Mouse (Mus musculus) forebrain, embryonic 14.5 days (tissue): ENCODE data around the gene Bcl6. TPM values are rescaled to one million over a fixed set of nuclear protein-coding genes. Genes with fewer than 3 reads are reported as not detected.

Experiments
- ATAC-seq: fragments of 200-750 bp; cut with Nextera tagmentation; 2 replicates; pipeline ENCODE4 v1.8.0; 2017; ENCODE audit warnings: mild to moderate bottlenecking, moderate library complexity
- DNase-seq: peaks from one replicate; pipeline ENCODE4 v3.0.0-alpha.2; 2015; ENCODE audit warnings: low spot score
- H3K27ac ChIP-seq: fragments of 300-500 bp; sonication (generic); 2 replicates; pipeline ENCODE4 v1.5.1; 2014; ENCODE audit warnings: low read depth, mild to moderate bottlenecking, control low read depth, low read length, moderate library complexity
- H3K27me3 ChIP-seq: fragments of 300-500 bp; sonication (generic); replicated peaks from 2 replicates; pipeline ENCODE4 v1.6.1; 2014; ENCODE audit warnings: low read length, control low read depth, mixed read lengths; ENCODE audit not compliant: control insufficient read depth, insufficient read depth
- H3K36me3 ChIP-seq: fragments of 300-500 bp; sonication (generic); 2 replicates; pipeline ENCODE4 v1.6.1; 2014; ENCODE audit warnings: low read length, control low read depth; ENCODE audit not compliant: control insufficient read depth, insufficient read depth
- H3K4me1 ChIP-seq: fragments of 300-500 bp; sonication (generic); 2 replicates; pipeline ENCODE4 v1.6.1; 2014; ENCODE audit warnings: antibody characterized with exemption, low read length, control low read depth; ENCODE audit not compliant: control insufficient read depth, insufficient read depth
- H3K4me2 ChIP-seq: fragments of 300-500 bp; sonication (generic); 2 replicates; pipeline ENCODE4 v1.6.1; 2014; ENCODE audit warnings: mild to moderate bottlenecking, control low read depth, low read length
- H3K4me3 ChIP-seq: fragments of 300-500 bp; sonication (generic); 2 replicates; pipeline ENCODE4 v1.5.1; 2014; ENCODE audit warnings: low read depth, low read length, control low read depth
- H3K9ac ChIP-seq: fragments of 300-500 bp; sonication (generic); 2 replicates; pipeline ENCODE4 v1.6.1; 2014; ENCODE audit warnings: mild to moderate bottlenecking, low read length, control low read depth, moderate library complexity
- H3K9me3 ChIP-seq: fragments of 300-500 bp; sonication (generic); replicated peaks from 2 replicates; pipeline ENCODE4 v1.6.1; 2016; ENCODE audit warnings: low read length, control low read depth, mixed read lengths; ENCODE audit not compliant: control insufficient read depth
- WGBS: fragments of 180-500 bp; shearing (Covaris S2); extraction: QIAGEN DNeasy Blood & Tissue Kit; methylation state at CpG from one replicate; pipeline ENCODE4 v1.1.7; 2014; 5-methylcytosine and 5-hydroxymethylcytosine counted together
- polyA plus RNA-seq: library from polyadenylated mRNA; unstranded; fragments of >200 nt; fragmentation: Nextera tagmentation; extraction: Ambion mirVana; gene quantifications from 2 replicates; pipeline ENCODE4 v1.2.1, GENCODE M21; 2014

Bcl6 gene
- polyA plus RNA-seq, 1 experiment from 2014 or later = 1.3 TPM

DNA sequence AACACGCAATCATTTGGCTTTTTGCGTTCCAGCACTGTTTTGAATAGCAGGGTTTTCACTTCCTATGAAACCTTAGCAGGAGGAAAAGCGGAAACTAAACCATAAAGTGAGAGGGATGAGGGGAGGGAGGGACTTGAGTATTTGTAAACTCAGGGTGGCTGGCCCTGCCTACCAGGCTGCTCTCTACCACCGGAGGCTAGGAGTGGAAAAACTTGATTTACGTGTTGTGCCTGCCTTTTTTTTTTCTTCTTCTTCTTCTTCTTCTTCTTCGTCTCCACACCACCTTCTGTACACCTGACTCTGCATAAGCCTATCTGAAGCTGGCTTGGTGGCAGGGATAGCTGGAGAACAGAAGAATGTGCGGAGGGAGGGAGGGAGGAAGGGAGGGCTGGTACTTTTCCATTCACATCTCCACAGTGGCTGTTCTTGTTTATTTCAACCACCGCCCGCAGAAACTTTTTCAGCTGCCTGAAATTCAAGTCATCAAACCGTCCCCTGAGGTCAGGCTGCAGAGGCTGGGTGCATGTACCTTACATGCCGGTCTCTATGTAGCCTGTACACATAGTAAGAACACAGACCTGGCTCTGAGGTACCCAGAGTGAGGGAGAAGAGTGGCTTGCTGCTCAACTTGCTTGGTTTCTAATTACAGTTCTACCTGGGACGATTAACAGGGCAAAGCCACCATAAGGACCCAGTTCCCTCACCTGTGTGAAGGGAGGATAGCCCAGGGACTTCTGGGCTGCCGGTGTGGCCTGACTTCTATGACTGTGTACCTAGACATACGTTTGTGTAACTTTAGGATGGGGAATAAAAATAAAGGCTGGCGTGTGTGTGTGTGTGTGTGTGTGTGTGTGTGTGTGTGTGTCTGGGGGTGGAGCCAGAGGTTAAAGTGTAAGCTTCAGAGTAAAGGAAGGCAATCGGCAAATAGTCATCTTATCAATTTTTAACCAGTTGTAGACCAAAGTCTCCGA lies 5.0 kb upstream of the Bcl6 start:
- WGBS = 66% methylated on average over 17 of the region's 17 CpGs
- Histone ChIP-seq H3K27ac (no peak overlapping the region), H3K4me2 (no peak overlapping the region), H3K27me3 (no peaks in the 10 kb centered on the region), H3K36me3 (no peaks in the 10 kb centered on the region), H3K9me3 (no peaks in the 10 kb centered on the region), H3K9ac (no peak overlapping the region), H3K4me1 (peaks cover 10% of the 10 kb centered on the region; the same call in 1 of the 2 replicates), H3K4me3 (no peak overlapping the region)
- DNase-seq = no peak
- ATAC-seq = no peak

DNA sequence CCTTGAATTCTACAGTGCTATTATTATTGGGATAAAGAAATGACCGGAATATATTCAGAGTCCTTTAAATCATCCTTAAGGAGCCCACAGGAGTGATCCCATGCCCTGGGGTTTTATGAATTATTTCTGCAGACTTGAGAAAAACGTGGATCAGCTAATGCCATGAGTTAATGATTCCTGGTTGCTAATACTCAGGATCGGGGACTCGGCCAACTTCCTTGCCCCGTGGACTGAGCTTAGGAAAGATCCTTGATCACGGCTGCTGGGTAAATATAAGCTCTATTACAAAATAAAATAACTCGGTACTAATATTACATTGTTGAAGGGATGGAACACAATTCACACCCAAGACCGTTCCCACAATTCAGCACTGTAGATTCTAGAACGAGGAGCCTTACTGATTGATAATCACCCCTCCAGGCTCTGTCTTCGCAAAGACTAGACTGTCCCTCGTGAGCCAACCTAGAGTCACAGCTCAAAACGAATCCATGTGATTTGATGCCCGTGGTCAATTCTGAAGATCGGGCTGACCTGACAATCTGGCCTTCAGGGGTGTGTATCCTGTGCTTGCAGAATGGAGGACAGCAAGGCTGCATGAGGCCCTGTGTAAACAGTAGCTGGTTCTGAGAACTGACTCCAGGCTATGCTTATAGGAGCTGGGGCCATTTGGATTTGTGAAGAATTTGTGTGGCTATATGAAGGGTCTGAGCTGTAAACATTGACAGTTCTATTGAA lies 3.4 kb upstream of the Bcl6 start:
- no peaks in the 10 kb centered on the region for H3K9me3 ChIP-seq
- no peak for ATAC-seq

DNA sequence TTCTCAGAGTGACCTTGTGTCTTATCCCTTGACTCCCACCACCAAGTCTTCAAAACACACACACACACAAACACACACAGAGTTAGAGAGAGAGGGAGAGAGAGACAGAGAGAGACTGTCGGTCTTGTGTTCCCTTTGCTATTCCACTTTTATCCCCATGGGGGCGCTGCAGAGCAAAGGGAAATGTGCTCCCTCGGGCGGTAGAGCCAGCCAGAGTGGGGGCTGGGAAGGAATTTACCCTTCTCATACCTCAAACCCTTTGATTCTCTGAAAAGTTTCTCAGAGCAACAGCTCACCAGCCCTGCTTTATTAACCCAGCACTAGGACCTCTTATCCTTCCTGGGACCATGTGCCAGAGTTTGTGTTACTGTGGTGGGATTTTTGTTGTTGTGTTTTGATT lies 2.5 kb upstream of the Bcl6 start:
- peak; percentile 86 for DNase-seq
- Histone ChIP-seq H3K27ac (no peak overlapping the region), H3K27me3 (no peaks in the 10 kb centered on the region), H3K4me3 (peak overlapping the region; percentile 72; the same call in 1 of the 2 replicates), H3K9me3 (no peaks in the 10 kb centered on the region), H3K4me1 (peaks cover 13% of the 10 kb centered on the region; the same call in 1 of the 2 replicates), H3K9ac (no peak overlapping the region), H3K36me3 (no peaks in the 10 kb centered on the region), H3K4me2 (peak overlapping the region; percentile 88; the same call in 1 of the 2 replicates)
- 1% methylated on average over 4 of the region's 4 CpGs for WGBS
- ATAC-seq = no peak

More for the DNA sequence above, 3.4 kb upstream of the Bcl6 start:
- Histone ChIP-seq H3K27me3 (no peaks in the 10 kb centered on the region), H3K4me3 (no peak overlapping the region), H3K36me3 (no peaks in the 10 kb centered on the region), H3K9ac (no peak overlapping the region), H3K4me1 (peaks cover 10% of the 10 kb centered on the region; the same call in 1 of the 2 replicates), H3K27ac (no peak overlapping the region), H3K4me2 (no peak overlapping the region)
- 88% methylated on average over 14 of the region's 14 CpGs for WGBS
- no peak for DNase-seq

DNA sequence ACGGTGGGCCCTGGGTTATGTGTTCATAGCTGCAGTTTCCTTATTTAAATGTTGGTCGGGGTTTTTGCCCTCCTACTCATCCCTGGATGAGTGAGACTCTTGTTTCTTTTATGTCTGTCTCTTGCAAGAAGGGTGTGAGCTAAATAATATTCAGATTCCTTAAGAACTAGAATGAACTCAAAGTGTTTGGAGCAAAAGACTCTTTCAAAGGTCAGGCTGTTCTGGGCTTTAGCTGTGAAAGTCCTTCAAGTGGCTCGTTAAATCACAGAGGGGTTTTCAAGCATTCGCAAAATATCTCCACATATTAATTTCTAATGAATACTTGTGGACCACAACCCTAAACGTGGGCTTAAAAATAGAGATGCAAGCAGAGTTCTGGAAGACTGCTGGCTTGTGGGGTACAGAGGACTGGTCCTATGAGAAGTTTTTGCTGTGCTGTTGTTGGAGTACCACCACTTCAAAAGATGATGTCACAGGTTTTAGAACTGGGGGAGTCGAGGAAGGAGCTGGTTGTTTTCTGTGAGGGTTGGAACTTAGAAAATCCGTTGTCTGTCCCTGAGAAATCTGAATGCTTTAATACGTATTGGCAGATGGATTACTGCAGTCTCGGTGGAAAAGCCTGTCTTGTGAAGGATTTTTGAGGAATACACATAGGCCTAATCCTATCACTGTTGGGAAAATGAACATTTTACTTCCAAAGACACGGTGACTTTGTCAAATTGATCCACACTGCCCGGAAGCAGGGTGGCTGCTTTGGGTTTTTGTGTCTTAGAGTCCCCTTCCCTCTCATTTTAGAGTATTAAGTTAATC lies 1.7 kb upstream of the Bcl6 start:
- peak overlapping the region; percentile 88 for H3K9ac ChIP-seq
- H3K4me3 ChIP-seq = peak overlapping the region; percentile 72
- no peaks in the 10 kb centered on the region for H3K36me3 ChIP-seq
- no peaks in the 10 kb centered on the region for H3K27me3 ChIP-seq
- ATAC-seq = no peak
- 23% methylated on average over 11 of the region's 11 CpGs for WGBS
- DNase-seq = peak; percentile 10
- H3K9me3 ChIP-seq = no peaks in the 10 kb centered on the region
- H3K4me1 ChIP-seq = peaks cover 16% of the 10 kb centered on the region
- H3K4me2 ChIP-seq = peak overlapping the region; percentile 88
- peak overlapping the region; percentile 98 for H3K27ac ChIP-seq

GRCm38 (mm10) chr16:23989209-23990160 lies 833 bp upstream of the Bcl6 start:
- peak overlapping the region; percentile 88 for H3K4me2 ChIP-seq
- peak; percentile 80 for DNase-seq
- H3K27me3 ChIP-seq = no peaks in the 10 kb centered on the region
- WGBS = 1% methylated on average over 25 of the region's 25 CpGs
- ATAC-seq = 0 out of 2 replicates have a peak, but pooled peaks have one; percentile 37
- H3K36me3 ChIP-seq = no peaks in the 10 kb centered on the region
- peak overlapping the region; percentile 98 for H3K27ac ChIP-seq
- peaks cover 21% of the 10 kb centered on the region for H3K4me1 ChIP-seq
- no peaks in the 10 kb centered on the region for H3K9me3 ChIP-seq
- H3K4me3 ChIP-seq = peak overlapping the region; percentile 72
- peak overlapping the region; percentile 88 for H3K9ac ChIP-seq

DNA sequence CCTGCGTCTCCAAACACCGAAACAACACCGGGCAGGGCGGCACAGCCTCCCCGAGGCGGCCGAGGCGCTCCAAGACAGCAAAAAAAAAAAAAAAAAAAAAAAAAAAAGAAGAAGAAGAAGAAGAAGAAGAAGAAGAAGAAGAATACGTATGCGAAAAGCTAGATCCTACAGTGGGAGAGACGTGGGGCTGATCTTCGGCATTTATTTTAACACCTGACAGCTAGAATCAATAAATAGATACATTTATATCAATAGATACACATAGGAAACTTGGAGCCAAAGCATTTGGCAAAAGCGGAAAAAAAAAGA lies 541 bp downstream of the Bcl6 start:
- Histone ChIP-seq H3K36me3 (no peaks in the 10 kb centered on the region), H3K4me2 (peak overlapping the region; percentile 88), H3K27ac (peak overlapping the region; percentile 98), H3K27me3 (no peaks in the 10 kb centered on the region), H3K4me1 (peaks cover 22% of the 10 kb centered on the region), H3K9me3 (no peaks in the 10 kb centered on the region), H3K4me3 (peak overlapping the region; percentile 72), H3K9ac (peak overlapping the region; percentile 88)
- ATAC-seq (no peak), DNase-seq (no peak)
- WGBS = 0% methylated on average over 13 of the region's 13 CpGs

DNA sequence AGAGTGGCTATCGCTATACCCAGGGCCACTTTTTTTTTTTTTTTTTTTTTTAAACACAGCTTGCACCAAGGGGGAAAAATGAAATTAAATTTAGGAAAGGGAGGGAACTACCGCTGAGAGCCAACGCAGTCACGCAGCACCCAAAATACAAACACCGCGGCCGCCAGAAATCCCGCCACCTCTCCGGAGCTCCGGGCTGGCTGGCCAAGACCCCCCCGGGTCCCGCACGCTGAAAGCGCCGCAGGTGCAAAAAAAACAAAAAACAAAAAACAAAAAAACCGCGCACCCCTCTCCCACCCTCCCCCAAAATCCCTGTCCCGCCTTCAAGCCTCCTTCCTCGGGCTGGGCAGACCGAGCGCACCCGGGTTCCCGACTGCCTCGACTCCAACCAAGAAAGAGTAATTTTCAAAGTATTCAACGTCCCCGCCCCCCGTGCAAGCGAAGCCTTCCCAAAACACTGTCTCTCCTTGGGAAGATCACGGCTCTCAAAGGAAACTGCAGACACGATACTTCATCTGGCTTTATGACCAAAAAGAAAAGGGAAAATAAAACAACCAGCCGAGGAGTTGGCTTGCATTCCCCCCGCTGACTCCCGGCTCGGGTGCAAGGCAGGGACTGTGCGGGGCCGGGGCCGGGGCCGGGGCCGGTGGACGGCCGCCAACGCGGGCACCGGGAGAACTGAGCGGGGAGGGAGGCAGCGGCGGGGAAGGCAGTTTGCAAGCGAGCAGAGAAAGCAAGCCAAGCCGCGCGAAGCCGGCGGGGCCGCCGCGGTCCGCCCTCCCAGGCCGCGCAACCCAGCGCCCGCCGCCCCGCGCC lies 1.1 kb downstream of the Bcl6 start:
- peak; percentile 66 for DNase-seq
- Histone ChIP-seq H3K4me3 (peak overlapping the region; percentile 72), H3K4me1 (peaks cover 27% of the 10 kb centered on the region), H3K36me3 (no peaks in the 10 kb centered on the region), H3K9me3 (no peaks in the 10 kb centered on the region), H3K27me3 (no peaks in the 10 kb centered on the region), H3K9ac (peak overlapping the region; percentile 88), H3K27ac (peak overlapping the region; percentile 98), H3K4me2 (peak overlapping the region; percentile 88)
- ATAC-seq = peak; percentile 10; the same call in 1 of the 2 replicates
- WGBS = under 1% methylated on average over 61 of the region's 64 CpGs
